Mouse (Mus musculus): ENCODE data around the gene Mcm2. TPM values are rescaled to one million over a fixed set of nuclear protein-coding genes. Genes with fewer than 3 reads are reported as not detected.

Mcm2 gene
- total and polyA plus RNA-seq, 3 experiments, result 130 to 148 (median 148) TPM

DNA sequence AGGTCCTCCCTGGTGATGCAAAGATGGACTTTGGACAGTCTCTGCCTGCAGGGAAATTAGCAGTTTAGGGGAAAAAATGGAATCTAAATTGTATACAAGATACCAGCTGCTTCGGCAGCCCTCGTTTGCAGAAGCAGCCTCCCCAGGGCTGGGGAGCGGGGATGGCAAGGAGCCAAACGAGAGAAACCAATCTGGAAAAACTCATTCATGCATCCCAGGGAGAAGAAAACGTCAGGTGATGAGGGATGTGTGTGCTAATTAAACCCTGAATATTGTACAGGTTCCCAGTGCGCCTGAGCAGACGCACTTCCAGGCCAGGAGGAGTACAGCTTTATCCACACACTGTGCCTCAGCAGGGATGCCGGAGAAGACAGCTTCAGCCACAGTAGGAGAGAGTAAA, 27.0 kb downstream of the Mcm2 start:
- Histone ChIP-seq H3K9ac (ENCODE audit: insufficient read depth, low read depth) (no peak overlapping the region), H3K4me1 (ENCODE audit: control insufficient read depth in 1 of 2, insufficient read depth in 2 of 2) (peaks cover 12 to 15% of the 10 kb centered on the region in 2 experiments), H3K36me3 (replicated peaks in 1 of 2; ENCODE audit: control insufficient read depth in 1 of 2, insufficient read depth in 1 of 2, low read length in 1 of 2) (peaks cover 0 to 2% of the 10 kb centered on the region in 2 experiments), H3K27me3 (replicated peaks) (peaks cover 6% of the 10 kb centered on the region), H3K9me3 (replicated peaks; ENCODE audit: low read length) (peaks cover 6% of the 10 kb centered on the region), H3K27ac (ENCODE audit: insufficient read depth, low read depth) (no peak overlapping the region), H3K4me2 (ENCODE audit: insufficient read depth, low read depth, poor library complexity, severe bottlenecking) (no peak overlapping the region), H3K79me2 (replicated peaks; ENCODE audit: control insufficient read depth, extremely low read depth, insufficient read depth, poor library complexity, severe bottlenecking) (no peaks in the 10 kb centered on the region), H3K4me3 (replicated peaks in 1 of 3; ENCODE audit: low read depth in 2 of 3, low read length in 2 of 3, poor library complexity in 1 of 3) (no peak overlapping the region)
- in situ Hi-C loops (cut with MboI; ENCODE audit: low pct_ligation_motif_present, low pct_unique_long_range_greater_than_20kb, low sequenced_read_pairs) (no loop called here), dilution Hi-C loops (cut with MboI; ENCODE audit: extremely low pct_ligation_motif_present, extremely low pct_unique_long_range_greater_than_20kb, low sequenced_read_pairs) (no loop called here)
- no peak for TF ChIP-seq ZMIZ1 (IDR thresholded peaks at IDR 0.05; ENCODE audit: low read depth, low read length)
- no peak for TF ChIP-seq ZKSCAN1 (IDR thresholded peaks at IDR 0.05; ENCODE audit: borderline replicate concordance, low read depth, low read length)
- TF ChIP-seq SMC3 (IDR thresholded peaks at IDR 0.05; ENCODE audit: low read depth, low read length), result no peak
- DNase-seq (ENCODE audit: extremely low read depth), result no peak

DNA sequence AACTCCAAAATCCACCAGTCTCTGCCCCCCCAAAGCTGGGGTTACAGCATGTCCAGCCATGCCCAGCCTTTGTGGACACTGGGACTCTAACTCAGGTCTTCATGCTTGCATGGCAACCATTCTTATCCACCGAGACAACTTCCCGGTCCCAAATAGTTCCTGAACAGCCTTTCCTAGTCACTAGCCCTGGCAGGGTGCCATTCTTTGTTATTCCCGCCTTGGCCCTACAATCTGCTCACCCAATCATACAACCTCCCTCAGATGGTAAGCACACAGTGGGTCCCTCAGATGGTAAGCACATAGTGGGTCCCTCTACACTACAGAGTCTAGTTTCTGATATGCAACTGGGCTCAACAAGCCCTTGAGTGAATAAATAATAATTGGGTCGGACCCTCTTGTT, 28.0 kb downstream of the Mcm2 start:
- H3K27ac ChIP-seq (ENCODE audit: insufficient read depth, low read depth), result no peak overlapping the region
- H3K4me2 ChIP-seq (ENCODE audit: insufficient read depth, low read depth, poor library complexity, severe bottlenecking), result no peak overlapping the region
- H3K4me3 ChIP-seq (replicated peaks in 1 of 3; ENCODE audit: low read depth in 2 of 3, low read length in 2 of 3, poor library complexity in 1 of 3), result no peak overlapping the region
- dilution Hi-C loops (cut with MboI; ENCODE audit: extremely low pct_ligation_motif_present, extremely low pct_unique_long_range_greater_than_20kb, low sequenced_read_pairs), result no loop called here
- no peaks in the 10 kb centered on the region for H3K79me2 ChIP-seq (replicated peaks; ENCODE audit: control insufficient read depth, extremely low read depth, insufficient read depth, poor library complexity, severe bottlenecking)
- no peak overlapping the region for H3K9ac ChIP-seq (ENCODE audit: insufficient read depth, low read depth)
- TF ChIP-seq TCF12 (IDR thresholded peaks at IDR 0.05; ENCODE audit: low read depth, low read length) (no peak), SIN3A (IDR thresholded peaks at IDR 0.05; ENCODE audit: low read length) (no peak), POLR2AphosphoS2 (IDR thresholded peaks at IDR 0.05; ENCODE audit: low read depth, low read length) (no peak), JUN (IDR thresholded peaks at IDR 0.05; ENCODE audit: insufficient read depth, low read depth, low read length) (no peak), ETS1 (conservative IDR thresholded peaks at IDR 0.05; ENCODE audit: low read depth, low read length) (no peak), USF1 (IDR thresholded peaks at IDR 0.05; ENCODE audit: low read depth, low read length) (no peak), USF2 (conservative IDR thresholded peaks at IDR 0.05; ENCODE audit: low read depth, low read length) (no peak), MAX (IDR thresholded peaks at IDR 0.05; ENCODE audit: low read length) (no peak), SMC3 (IDR thresholded peaks at IDR 0.05; ENCODE audit: low read depth, low read length) (no peak), BHLHE40 (IDR thresholded peaks at IDR 0.05; ENCODE audit: low read depth, low read length) (no peak), MAFK (IDR thresholded peaks at IDR 0.05; ENCODE audit: insufficient replicate concordance, low read length) (no peak), GABPA (IDR thresholded peaks at IDR 0.05; ENCODE audit: insufficient replicate concordance, low read depth, low read length) (no peak), PAX5 (IDR thresholded peaks at IDR 0.05; ENCODE audit: low read length) (no peak), MXI1 (IDR thresholded peaks at IDR 0.05; ENCODE audit: low read depth, low read length) (no peak)
- in situ Hi-C loops (cut with MboI; ENCODE audit: low pct_ligation_motif_present, low pct_unique_long_range_greater_than_20kb, low sequenced_read_pairs), result no loop called here
- peaks cover 12 to 15% of the 10 kb centered on the region in 2 experiments for H3K4me1 ChIP-seq (ENCODE audit: control insufficient read depth in 1 of 2, insufficient read depth in 2 of 2)
- peaks cover 8% of the 10 kb centered on the region for H3K27me3 ChIP-seq (replicated peaks)
- peaks cover 5% of the 10 kb centered on the region for H3K9me3 ChIP-seq (replicated peaks; ENCODE audit: low read length)
- H3K36me3 ChIP-seq (replicated peaks in 1 of 2; ENCODE audit: control insufficient read depth in 1 of 2, insufficient read depth in 1 of 2, low read length in 1 of 2), result peaks cover 0 to 2% of the 10 kb centered on the region in 2 experiments
- no peak for DNase-seq (ENCODE audit: extremely low read depth)
